Mouse (Mus musculus): ENCODE measurements around the gene Bzw2.

DNA sequence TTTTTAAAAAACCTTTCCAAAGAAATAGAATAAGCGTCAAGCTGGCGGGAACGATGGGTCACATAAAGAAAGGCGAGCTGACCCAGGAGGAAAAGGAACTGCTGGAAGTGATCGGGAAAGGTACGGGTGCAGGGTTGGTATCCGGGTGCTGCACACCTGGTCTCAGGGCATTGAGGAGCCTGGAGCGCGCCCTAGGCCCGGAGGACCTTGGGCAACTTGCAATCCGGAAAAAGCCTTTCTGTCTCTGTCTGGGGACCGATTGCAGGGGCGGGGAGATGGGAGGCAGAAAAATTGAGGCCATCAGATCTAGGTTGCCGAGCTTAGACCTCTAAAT lies 609 bp downstream of the Bzw2 start:
- no peak for TF ChIP-seq CTCF (IDR thresholded peaks at IDR 0.05; ENCODE audit: control insufficient read depth, insufficient read depth, low read length)
- no peak for TF ChIP-seq POLR2A (IDR thresholded peaks at IDR 0.05; ENCODE audit: borderline replicate concordance, control insufficient read depth, low read depth, low read length)
